Mouse (Mus musculus): ENCODE results near the gene Gm13871.

- no peak for TF ChIP-seq CTCF (IDR thresholded peaks at IDR 0.05; ENCODE audit: extremely low read depth, insufficient read depth, low read length)
- TF ChIP-seq POLR2A (IDR thresholded peaks at IDR 0.05; ENCODE audit: extremely low read depth, insufficient read depth, low read length) = no peak
Observed at GRCm38 (mm10) chr4:73950375-73950896, 44.7 kb upstream of the Gm13871 start, which contains the start of gene 2310002L09Rik.

Data from cortical plate, adult 2 months (tissue).